Mouse (Mus musculus): ENCODE measurements around the gene Slc30a6. TPM values are rescaled to one million over a fixed set of nuclear protein-coding genes. Genes with fewer than 3 reads are reported as not detected.
"Not testable (repeated sequence)": the region's sequence is repeated elsewhere in the genome, so short reads cannot be mapped to it uniquely, and the experiment has no call there.

The Slc30a6 gene
- polyA plus RNA-seq, 1 experiment from 2014 or later: 30.5 TPM

DNA sequence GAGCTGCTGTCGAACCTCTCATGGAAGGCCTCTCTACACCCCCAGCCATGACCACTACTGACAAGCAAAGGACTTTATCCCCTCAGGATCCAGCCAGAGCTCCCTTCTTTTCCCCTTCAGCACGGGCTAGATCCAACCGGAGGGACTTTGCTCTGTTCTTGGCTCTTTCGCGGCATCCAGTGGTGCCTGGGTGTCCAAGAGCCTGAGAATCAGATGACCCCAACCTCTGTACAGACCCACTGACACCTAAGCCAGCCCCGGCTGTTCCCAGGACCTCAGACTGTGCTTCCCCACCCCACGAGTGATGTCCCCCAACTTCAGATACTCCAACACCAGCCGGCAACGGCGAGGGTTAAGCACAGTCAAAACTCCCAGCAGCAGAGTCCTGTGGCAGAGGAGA is 54.4 kb downstream of the Slc30a6 start:
- no peak for DNase-seq (ENCODE audit: low spot score)

GRCm38 (mm10) chr17:74453928-74454327 is 58.5 kb downstream of the Slc30a6 start:
- DNase-seq (ENCODE audit: low spot score): no peak

DNA sequence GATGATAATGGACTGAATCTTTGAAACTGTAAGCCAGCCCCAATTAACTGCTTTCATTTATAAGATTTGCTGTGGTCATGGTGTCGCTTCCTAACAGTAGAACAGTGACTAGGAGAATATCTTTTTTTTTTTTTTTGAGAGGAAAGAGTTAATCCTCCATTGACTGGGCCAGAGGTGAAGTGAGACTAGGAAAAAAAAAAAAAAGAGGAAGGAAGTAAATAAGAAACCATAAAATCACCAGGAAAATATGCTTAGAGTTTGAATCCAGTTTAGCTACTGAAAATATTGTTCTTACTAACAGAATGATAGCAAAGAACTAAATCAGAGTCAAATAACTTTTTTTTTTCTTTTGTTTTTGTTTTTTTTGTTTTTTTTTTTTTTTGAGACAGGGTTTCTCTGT is 59.3 kb downstream of the Slc30a6 start:
- DNase-seq (ENCODE audit: low spot score): no peak

DNA sequence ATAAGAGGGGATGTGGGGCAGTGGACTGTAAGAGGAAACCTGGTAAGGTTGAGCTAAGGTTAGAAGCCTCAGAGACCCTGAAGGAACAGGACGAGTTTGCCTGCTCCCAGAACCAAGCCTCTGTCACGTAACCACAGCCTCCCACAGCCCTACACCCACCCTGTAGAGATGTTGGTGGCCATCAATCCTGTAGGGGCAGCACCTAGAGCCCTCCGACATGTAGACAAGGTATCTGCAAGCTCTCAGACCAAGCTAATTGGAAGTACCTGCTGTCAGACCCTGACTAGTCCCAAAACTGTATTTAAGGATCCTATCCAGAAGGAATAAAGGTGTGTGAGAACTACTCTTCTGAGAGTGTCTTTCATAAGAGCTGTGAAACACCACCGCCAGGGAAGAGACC is 60.0 kb downstream of the Slc30a6 start:
- DNase-seq (ENCODE audit: low spot score): no peak

- no peak for DNase-seq (ENCODE audit: low spot score)
Observed at GRCm38 (mm10) chr17:74456825-74457224, 61.4 kb downstream of the Slc30a6 start.

- no peak for DNase-seq (ENCODE audit: low spot score)
Observed at GRCm38 (mm10) chr17:74457972-74458677, 62.7 kb downstream of the Slc30a6 start.

DNA sequence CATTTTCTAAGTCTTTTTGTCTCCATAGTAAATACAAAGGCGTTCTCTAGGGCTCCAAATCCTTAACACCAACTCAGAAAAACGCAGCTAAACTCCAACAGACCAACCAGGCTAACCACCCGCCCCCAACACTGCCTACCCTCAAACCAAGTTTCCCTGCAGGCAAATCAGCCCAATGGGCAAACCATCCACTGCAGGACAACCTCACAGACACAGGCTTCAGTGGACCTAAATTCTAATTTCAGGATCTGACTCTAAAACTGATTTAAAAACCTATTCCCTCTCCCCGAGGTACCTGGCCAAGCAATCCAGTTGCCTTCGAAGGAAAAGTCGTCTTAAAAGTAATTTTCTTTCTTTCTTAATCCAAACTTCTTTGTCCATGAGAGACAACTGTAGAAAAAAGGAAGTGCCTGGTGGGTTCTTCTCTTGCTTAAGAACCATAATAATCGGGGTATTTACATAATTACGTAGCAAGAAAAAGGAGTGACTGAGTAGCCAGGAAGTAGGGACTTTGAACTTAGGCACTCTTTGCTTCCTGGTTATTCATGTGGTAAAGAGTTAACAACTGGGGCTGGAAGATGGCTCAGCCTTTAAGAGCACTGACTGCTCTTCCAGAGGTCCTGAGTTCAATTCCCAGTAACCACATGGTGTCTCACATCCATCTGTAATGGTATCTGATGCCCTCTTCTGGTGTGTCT is 63.5 kb downstream of the Slc30a6 start, which contains the start of gene Nlrc4:
Gene Nlrc4, minus strand, starts transcription at position 432 of the 698 bp plus-strand sequence.
- peak; percentile 19 for DNase-seq (ENCODE audit: low spot score)

- no peak for DNase-seq (ENCODE audit: low spot score)
Observed at GRCm38 (mm10) chr17:74463510-74463909, 68.1 kb downstream of the Slc30a6 start.

GRCm38 (mm10) chr17:74467981-74468380 is 72.6 kb downstream of the Slc30a6 start:
- DNase-seq (ENCODE audit: low spot score): not testable (repeated sequence)

GRCm38 (mm10) chr17:74470133-74470532 is 74.7 kb downstream of the Slc30a6 start:
- not testable (repeated sequence) for DNase-seq (ENCODE audit: low spot score)

Other genes starting within 250 kb of the Slc30a6 start
- gene Memo1, start 100.1 kb upstream of the Slc30a6 start, polyA plus RNA-seq (2015; fragmentation: Nextera tagmentation; extraction: Ambion mirVana): 95.1 and 98.0 TPM in 2 replicates
- 289 and 316 TPM in 2 replicates for gene Dpy30, start 71.7 kb upstream of the Slc30a6 start, polyA plus RNA-seq (2015; fragmentation: Nextera tagmentation; extraction: Ambion mirVana)
- 14.9 and 15.8 TPM in 2 replicates for gene Spast, start 56.6 kb upstream of the Slc30a6 start, polyA plus RNA-seq (2015; fragmentation: Nextera tagmentation; extraction: Ambion mirVana)
- 0.37 and 0.47 TPM in 2 replicates for gene Nlrc4, start 63.5 kb downstream of the Slc30a6 start, polyA plus RNA-seq (2015; fragmentation: Nextera tagmentation; extraction: Ambion mirVana)
- gene Yipf4, start 93.9 kb downstream of the Slc30a6 start, polyA plus RNA-seq (2015; fragmentation: Nextera tagmentation; extraction: Ambion mirVana): 95.4 and 98.3 TPM in 2 replicates
- 126 and 162 TPM in 2 replicates for gene Birc6, start 132.7 kb downstream of the Slc30a6 start, polyA plus RNA-seq (2015; fragmentation: Nextera tagmentation; extraction: Ambion mirVana)